Mouse (Mus musculus) CH12.LX (cell line): ENCODE measurements around the gene H1foo.

Experiments used
- CHD2 ChIP-seq: IDR thresholded peaks from 2 replicates; pipeline ENCODE4 v1.6.1; 2011; ENCODE audit warnings: low read length, improper control_type of control experiment
- CTCF ChIP-seq, 2 experiments: IDR thresholded peaks in 1 of 2; conservative IDR thresholded peaks in 1 of 2; 2 replicates each; pipeline ENCODE4 v1.5.1; 2011 to 2012; ENCODE audit warnings: low read depth in 2 of 2, low read length in 2 of 2, improper control_type of control experiment in 1 of 2, inconsistent platforms in 1 of 2, mild to moderate bottlenecking in 1 of 2, moderate library complexity in 1 of 2
- ELF1 ChIP-seq: IDR thresholded peaks from 2 replicates; pipeline ENCODE4 v1.6.1; 2014; ENCODE audit warnings: low read depth, mild to moderate bottlenecking, inconsistent platforms, low read length, improper control_type of control experiment
- MAX ChIP-seq: IDR thresholded peaks from 2 replicates; pipeline ENCODE4 v1.6.1; 2011; ENCODE audit warnings: low read length, improper control_type of control experiment
- POLR2A ChIP-seq: IDR thresholded peaks from 2 replicates; pipeline ENCODE4 v1.6.1; 2011; ENCODE audit warnings: low read depth, mild to moderate bottlenecking, improper control_type of control experiment, low read length
- RCOR1 ChIP-seq: conservative IDR thresholded peaks from 2 replicates; pipeline ENCODE4 v1.6.1; 2012; ENCODE audit warnings: low read depth, mild to moderate bottlenecking, inconsistent platforms, low read length, improper control_type of control experiment
- TBP ChIP-seq: conservative IDR thresholded peaks from 2 replicates; pipeline ENCODE4 v1.6.1; 2011; ENCODE audit warnings: low read depth, low read length, improper control_type of control experiment
- ZC3H11A ChIP-seq: IDR thresholded peaks from 2 replicates; pipeline ENCODE4 v1.6.1; 2012; ENCODE audit warnings: low read depth, mild to moderate bottlenecking, inconsistent platforms, low read length, improper control_type of control experiment

- no peak for TF ChIP-seq CTCF (conservative IDR thresholded peaks at IDR 0.05 in 1 of 2, IDR thresholded peaks at IDR 0.05 in 1 of 2; ENCODE audit: low read depth in 2 of 2, low read length in 2 of 2)
- TF ChIP-seq POLR2A: no peak
- no peak for TF ChIP-seq ZC3H11A
- no peak for TF ChIP-seq MAX
- TF ChIP-seq CHD2: no peak
- no peak for TF ChIP-seq RCOR1
- no peak for TF ChIP-seq ELF1
- TF ChIP-seq TBP: no peak
These were observed 38.3 kb upstream of the H1foo start for GRCm38 (mm10) chr6:115906455-115906854.
